Mouse (Mus musculus) stomach, adult 2 months (tissue): ENCODE measurements around the gene Sgsm2. TPM values are rescaled to one million over a fixed set of nuclear protein-coding genes. Genes with fewer than 3 reads are reported as not detected.

Source experiments
- polyA plus RNA-seq: library from polyadenylated mRNA; depleted of rRNA; stranded (reverse); fragments of >200 nt; gene quantifications from 2 replicates; pipeline ENCODE4 v1.2.3, GENCODE M21; 2012; rRNA removed

Gene Sgsm2
- polyA plus RNA-seq = 15.4 and 17.2 TPM in 2 replicates

DNA sequence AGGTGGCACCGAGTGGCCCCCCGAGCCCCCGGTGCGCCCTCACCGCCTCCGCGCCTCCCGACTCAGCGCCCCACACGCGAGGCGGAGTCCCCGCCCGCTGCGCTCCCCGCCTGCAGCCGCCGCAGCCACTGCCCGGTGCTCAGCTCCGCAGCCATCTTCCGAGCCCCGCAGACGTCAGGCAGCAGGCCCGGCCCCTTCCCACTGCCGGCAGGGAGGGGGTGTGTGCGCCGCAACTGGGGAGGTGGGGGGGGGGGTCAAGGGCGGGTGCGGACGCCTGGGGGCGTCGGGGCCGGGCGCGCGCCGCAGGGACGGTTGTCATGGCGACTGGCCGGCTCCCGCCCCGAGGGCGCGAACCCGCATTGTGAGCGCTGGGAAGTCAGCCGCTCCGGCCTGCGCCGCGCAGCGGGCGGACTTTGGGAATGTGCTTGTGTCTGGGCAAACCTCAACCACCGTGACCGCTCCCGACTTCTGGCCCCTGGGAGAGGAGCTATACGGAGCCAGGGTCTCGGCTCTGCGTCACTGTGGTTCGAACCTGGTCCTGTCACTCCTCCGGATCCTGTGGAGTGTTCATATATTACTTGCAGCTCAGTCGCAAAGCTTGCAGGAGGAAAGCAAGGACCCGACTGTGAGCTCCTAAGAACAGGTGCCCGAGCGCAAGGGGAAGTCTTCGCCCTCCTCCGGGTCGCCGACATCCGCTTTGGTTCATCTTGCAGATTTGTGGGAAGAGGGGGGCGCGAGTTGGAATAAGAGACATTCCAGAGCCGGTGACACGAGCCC is at the start of gene Sgsm2:
TSS of gene Sgsm2 (minus strand) at position 160 of the 777 bp plus-strand sequence.

DNA sequence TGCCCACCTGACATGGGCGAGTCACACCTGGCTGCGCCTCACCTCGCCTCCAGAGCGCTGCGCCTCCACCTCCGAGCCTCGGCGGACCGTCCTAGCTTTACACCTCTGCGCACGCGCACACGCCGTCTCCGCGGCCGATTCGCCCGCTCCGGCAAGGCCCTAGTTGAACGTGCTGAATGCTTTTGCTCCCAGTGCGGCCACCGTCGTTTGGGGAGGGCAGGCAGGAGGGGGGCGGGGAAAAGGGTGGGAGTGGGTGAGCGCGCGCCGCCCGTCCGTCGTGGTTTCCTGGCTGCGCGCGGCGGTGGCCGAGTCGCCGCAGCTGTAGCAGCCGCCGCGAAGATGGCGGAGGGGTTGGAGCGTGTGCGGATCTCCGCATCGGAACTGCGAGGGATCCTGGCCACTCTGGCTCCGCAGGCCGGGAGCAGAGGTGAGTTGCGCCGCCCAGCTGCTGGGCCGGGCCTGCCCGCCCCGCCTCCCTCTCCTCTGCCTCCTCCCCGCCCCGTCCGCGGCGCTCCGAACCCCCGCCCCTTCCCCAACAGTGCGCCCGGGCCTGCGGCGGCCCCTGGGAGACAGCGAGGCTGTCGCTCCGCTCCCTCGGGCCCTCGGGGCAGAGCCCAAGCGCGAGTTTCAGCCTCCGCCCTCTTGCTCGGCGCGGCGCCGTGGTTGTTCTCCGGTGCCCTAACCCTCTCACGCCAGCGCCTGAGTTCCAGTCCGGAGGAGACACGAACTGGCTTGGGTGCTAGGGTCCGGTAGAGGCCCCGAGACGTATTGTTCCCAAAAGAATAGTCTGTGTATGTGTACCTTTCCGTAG is 28.9 kb upstream of the Sgsm2 start, which contains the start of the genes Smg6 and Srr:
TSS of gene Smg6 (plus strand) at position 247 of the 811 bp plus-strand sequence.
TSS of gene Srr (minus strand) at position 372 of the 811 bp plus-strand sequence.

DNA sequence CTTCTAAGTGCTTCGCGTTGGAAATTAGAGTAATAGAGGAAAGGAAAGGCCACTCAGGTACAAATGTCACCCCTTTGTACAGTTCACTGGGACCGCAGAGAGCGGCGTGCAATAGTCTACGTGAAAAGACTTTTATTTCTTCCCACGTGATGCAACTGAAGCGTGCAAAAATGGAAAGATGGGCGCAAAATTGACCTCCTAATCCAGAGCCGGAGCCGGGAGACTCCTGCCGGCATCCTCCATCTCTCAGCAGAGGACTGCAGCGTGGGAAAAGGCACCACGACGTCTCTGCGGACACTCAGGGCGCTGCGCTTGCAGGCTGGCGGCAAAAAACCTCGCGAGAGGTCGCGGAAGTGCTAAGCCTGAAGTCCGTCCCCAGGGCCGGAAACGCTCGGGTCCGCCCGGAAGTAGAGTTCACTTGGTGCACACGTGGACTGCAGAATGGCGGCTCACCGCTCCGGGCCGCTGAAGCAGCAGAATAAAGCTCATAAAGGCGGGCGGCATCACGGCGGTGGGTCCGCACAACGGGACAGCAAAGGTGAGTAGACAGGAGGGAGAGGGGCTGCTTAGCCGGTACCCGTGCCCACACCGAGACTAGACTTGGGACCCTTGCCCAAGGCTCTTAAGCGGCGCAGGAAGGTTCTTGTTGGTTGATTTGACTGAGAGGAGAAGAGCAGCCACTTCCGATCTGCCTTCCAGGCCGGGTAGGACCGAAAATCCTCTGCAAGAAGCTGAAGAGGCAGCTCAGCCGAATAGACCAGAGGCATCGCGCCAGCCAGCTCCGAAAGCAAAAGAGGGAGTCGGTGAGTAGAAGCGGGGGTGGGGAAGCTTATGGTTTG is 1.0 kb upstream of the Sgsm2 start, which contains the start of gene Tsr1:
TSS of gene Tsr1 (plus strand) at position 394 of the 839 bp plus-strand sequence.

DNA sequence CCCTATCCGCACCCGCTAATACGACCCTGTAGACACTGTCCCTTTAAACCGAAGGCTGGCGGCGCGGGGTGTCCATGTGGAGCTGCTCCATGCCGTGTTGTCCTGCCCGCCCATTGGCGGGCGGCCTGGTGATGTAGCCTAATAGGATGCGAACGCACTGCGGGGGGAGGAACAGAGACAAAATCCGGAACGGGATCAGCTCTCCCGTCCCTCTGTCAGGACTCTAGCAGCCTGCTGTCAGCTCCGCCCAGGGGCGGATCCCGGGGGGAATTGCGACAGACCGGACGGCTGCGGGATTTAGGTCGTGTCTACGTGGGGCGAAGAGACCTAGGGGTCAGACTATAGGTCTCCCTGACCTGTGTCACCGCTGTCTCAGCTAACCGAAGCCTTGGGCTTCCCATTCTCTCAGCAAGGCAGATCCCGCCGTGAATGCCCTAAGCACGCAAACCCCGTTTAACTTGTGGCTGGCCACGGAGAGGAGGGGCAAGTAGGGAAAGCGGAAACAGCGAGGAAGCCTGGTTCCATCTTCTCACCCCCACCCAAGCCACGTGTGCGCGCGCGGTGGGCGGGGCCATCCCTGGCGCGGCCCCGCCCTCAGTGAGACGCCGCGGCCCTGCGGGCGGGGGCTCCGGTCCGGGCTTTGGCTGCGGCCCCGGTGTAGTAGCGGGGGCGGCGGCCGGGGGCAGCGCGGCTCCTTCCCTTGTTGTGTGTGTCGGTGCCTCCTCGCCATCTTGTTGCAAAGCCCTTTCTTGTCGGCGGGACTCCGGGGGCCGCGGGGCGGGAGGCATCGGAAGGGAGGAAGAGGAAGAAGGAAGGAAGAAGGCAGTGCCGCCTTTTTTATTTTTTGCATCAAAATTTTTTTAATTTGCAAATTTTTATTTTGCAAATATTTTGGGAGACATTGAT is 66.4 kb downstream of the Sgsm2 start, which contains the start of gene Mnt:
TSS of gene Mnt (plus strand) at position 665 of the 906 bp plus-strand sequence.

Other genes with a start within 250 kb of the Sgsm2 start
- 20.7 and 24.4 TPM in 2 replicates for gene Cluh, start 247.6 kb downstream of the Sgsm2 start, polyA plus RNA-seq
- 2.2 and 3.3 TPM in 2 replicates for gene Pafah1b1, start 172.4 kb downstream of the Sgsm2 start, polyA plus RNA-seq
- 0.59 and 1.2 TPM in 2 replicates for gene Mettl16, start 126.2 kb downstream of the Sgsm2 start, polyA plus RNA-seq
- 9.7 and 10.1 TPM in 2 replicates for gene Mnt, start 66.1 kb downstream of the Sgsm2 start, polyA plus RNA-seq
- gene Tsr1, start 1.0 kb upstream of the Sgsm2 start, polyA plus RNA-seq = 2.2 and 3.2 TPM in 2 replicates
- gene Smg6, start 28.8 kb upstream of the Sgsm2 start, polyA plus RNA-seq = 13.5 and 13.9 TPM in 2 replicates
- 1.6 and 2.1 TPM in 2 replicates for gene Srr, start 28.9 kb upstream of the Sgsm2 start, polyA plus RNA-seq